Mouse (Mus musculus): Measurements from ENCODE around the gene Phyhipl. TPM values are rescaled to one million over a fixed set of nuclear protein-coding genes. Genes with fewer than 3 reads are reported as not detected.

Gene Phyhipl
- polyA plus RNA-seq, 1 experiment from 2014 or later, result 1.3 TPM

DNA sequence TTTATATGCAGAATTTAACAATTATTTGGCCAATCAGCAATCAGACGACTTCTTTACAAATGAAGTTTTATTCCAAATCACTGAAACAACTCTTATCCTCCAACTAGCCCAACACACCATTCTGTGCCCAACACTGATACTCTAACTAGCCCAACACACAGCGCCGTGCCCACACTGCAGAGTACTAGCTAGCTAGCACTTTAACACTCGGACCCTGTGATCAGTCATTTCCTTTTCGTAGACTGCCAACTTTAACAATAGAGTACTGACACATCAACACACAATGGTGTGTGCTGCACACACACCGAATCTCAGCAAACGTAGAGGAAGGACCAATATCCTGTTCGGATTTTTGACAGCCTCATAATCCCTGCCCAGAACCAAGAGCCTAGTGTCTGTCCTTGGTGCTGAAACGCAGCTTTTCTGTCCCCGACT, 57.7 kb downstream of the Phyhipl start:
- H3K4me3 ChIP-seq (ENCODE audit: control insufficient read depth in 1 of 2, insufficient read depth in 1 of 2, low read depth in 1 of 2, low read length in 2 of 2), result peak overlapping the region; percentile 64 to 70; a peak in 3 of 4 replicates
- peaks cover 0 to 11% of the 10 kb centered on the region in 2 experiments; a peak in 2 of 4 replicates for H3K4me1 ChIP-seq (ENCODE audit: control insufficient read depth in 2 of 2, insufficient read depth in 2 of 2, low read length in 2 of 2)
- 22% methylated on average over 10 of the region's 10 CpGs for WGBS
- peaks cover 39% of the 10 kb centered on the region for H3K27me3 ChIP-seq (ENCODE audit: control insufficient read depth, insufficient read depth, low read length)
- no peak for ATAC-seq (ENCODE audit: insufficient number of reproducible peaks, insufficient read depth, low FRiP score, low read depth)
- no peak overlapping the region for H3K9ac ChIP-seq (ENCODE audit: low read length)
- no peaks in the 10 kb centered on the region for H3K9me3 ChIP-seq (ENCODE audit: control insufficient read depth, low read length)
- no peak overlapping the region for H3K27ac ChIP-seq (replicated peaks in 1 of 2; ENCODE audit: control insufficient read depth in 1 of 2, insufficient read depth in 1 of 2, low read depth in 2 of 2, low read length in 2 of 2)
- H3K36me3 ChIP-seq (ENCODE audit: control insufficient read depth, insufficient read depth, low read length), result no peaks in the 10 kb centered on the region
- peak overlapping the region; percentile 99 for H3K4me2 ChIP-seq (ENCODE audit: low read length)

DNA sequence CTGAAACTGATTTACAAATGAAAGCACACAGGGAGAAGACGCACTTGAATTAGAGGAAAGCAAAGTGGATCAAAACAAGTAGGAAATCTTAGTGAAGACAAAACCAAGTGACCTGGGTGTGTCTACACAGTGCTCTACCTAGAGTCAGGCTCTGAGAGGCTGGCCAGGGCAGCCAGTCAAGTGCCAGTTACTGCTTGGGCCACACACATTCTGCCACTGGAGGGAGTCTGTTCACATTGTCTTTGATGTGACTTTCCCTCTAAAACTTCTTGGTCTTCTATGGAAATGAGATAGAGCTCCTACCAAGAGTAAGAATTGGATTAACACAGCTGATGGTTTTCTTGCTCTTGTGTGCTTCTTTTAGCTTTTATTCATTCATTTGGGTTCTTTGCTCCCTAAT, 61.8 kb downstream of the Phyhipl start:
- no peaks in the 10 kb centered on the region for H3K9me3 ChIP-seq (ENCODE audit: control insufficient read depth, low read length)
- no peaks in the 10 kb centered on the region for H3K36me3 ChIP-seq (ENCODE audit: control insufficient read depth, insufficient read depth, low read length)
- no peak overlapping the region for H3K27ac ChIP-seq (replicated peaks in 1 of 2; ENCODE audit: control insufficient read depth in 1 of 2, insufficient read depth in 1 of 2, low read depth in 2 of 2, low read length in 2 of 2)
- ATAC-seq (ENCODE audit: insufficient number of reproducible peaks, insufficient read depth, low FRiP score, low read depth), result no peak
- no peak overlapping the region for H3K9ac ChIP-seq (ENCODE audit: low read length)
- no peak overlapping the region for H3K4me3 ChIP-seq (ENCODE audit: control insufficient read depth in 1 of 2, insufficient read depth in 1 of 2, low read depth in 1 of 2, low read length in 2 of 2)
- H3K27me3 ChIP-seq (ENCODE audit: control insufficient read depth, insufficient read depth, low read length), result peaks cover 12% of the 10 kb centered on the region
- H3K4me1 ChIP-seq (ENCODE audit: control insufficient read depth in 2 of 2, insufficient read depth in 2 of 2, low read length in 2 of 2), result peaks cover 0 to 7% of the 10 kb centered on the region in 2 experiments; a peak in 1 of 4 replicates
- WGBS, result 34% methylated on average over 1 of the region's 1 CpGs
- H3K4me2 ChIP-seq (ENCODE audit: low read length), result no peak overlapping the region

DNA sequence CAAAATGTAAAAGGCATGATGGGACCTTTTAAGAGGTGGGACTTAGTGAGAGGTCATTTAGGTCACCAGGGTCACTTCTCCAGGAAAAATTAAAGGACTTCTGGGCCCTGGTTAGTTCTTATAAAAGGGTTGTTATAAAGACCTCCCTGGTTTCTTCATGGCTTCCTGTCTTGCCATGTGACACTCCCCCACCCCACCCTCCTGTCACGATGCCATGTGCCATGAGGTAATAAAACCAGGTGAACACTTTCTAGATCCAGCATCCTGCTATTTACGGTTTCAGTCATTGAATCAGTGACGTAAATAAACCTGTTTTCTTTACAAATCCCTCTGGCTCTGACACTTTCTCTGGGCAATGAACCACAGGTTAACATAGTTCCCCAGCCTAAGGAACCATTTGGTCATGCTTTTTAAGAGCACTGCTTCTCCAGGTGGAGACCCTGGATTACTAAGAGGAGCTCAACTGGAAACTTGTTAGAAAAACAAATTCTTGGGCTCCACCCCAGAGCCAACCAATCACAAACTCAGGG, 68.8 kb downstream of the Phyhipl start:
- no peaks in the 10 kb centered on the region for H3K36me3 ChIP-seq (ENCODE audit: control insufficient read depth, insufficient read depth, low read length)
- H3K9me3 ChIP-seq (ENCODE audit: control insufficient read depth, low read length), result no peaks in the 10 kb centered on the region
- WGBS, result 74% methylated on average over 3 of the region's 3 CpGs
- no peak for ATAC-seq (ENCODE audit: insufficient number of reproducible peaks, insufficient read depth, low FRiP score, low read depth)
- no peaks in the 10 kb centered on the region for H3K27me3 ChIP-seq (ENCODE audit: control insufficient read depth, insufficient read depth, low read length)
- no peaks in the 10 kb centered on the region for H3K4me1 ChIP-seq (ENCODE audit: control insufficient read depth in 2 of 2, insufficient read depth in 2 of 2, low read length in 2 of 2)
- H3K4me3 ChIP-seq (ENCODE audit: control insufficient read depth in 1 of 2, insufficient read depth in 1 of 2, low read depth in 1 of 2, low read length in 2 of 2), result no peak overlapping the region
- H3K9ac ChIP-seq (ENCODE audit: low read length), result no peak overlapping the region
- no peak overlapping the region for H3K4me2 ChIP-seq (ENCODE audit: low read length)
- no peak overlapping the region for H3K27ac ChIP-seq (replicated peaks in 1 of 2; ENCODE audit: control insufficient read depth in 1 of 2, insufficient read depth in 1 of 2, low read depth in 2 of 2, low read length in 2 of 2)

DNA sequence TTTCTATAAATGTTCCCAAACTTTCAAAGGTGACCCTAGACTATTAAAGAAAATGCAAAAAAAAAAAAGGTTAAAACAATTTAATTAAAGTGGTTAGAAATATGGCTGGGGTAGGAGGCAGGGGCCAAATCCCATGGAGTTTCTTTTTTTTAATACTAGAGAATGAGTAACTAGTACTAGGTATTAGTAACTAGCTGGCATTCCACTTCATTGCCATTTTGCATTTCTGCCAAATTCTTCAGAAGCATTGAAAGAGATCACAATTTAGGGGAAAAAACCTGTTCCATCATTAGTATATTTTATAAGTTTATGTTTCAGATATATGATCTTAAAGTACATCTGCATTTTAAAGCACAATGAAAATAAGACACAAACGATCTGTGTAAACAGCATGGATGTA, 71.6 kb downstream of the Phyhipl start:
- 73% methylated on average over 1 of the region's 1 CpGs for WGBS
- ATAC-seq (ENCODE audit: insufficient number of reproducible peaks, insufficient read depth, low FRiP score, low read depth), result no peak
- no peaks in the 10 kb centered on the region for H3K36me3 ChIP-seq (ENCODE audit: control insufficient read depth, insufficient read depth, low read length)
- no peak overlapping the region for H3K27ac ChIP-seq (replicated peaks in 1 of 2; ENCODE audit: control insufficient read depth in 1 of 2, insufficient read depth in 1 of 2, low read depth in 2 of 2, low read length in 2 of 2)
- H3K9ac ChIP-seq (ENCODE audit: low read length), result no peak overlapping the region
- H3K9me3 ChIP-seq (ENCODE audit: control insufficient read depth, low read length), result no peaks in the 10 kb centered on the region
- H3K4me1 ChIP-seq (ENCODE audit: control insufficient read depth in 2 of 2, insufficient read depth in 2 of 2, low read length in 2 of 2), result no peaks in the 10 kb centered on the region
- H3K4me2 ChIP-seq (ENCODE audit: low read length), result no peak overlapping the region
- no peaks in the 10 kb centered on the region for H3K27me3 ChIP-seq (ENCODE audit: control insufficient read depth, insufficient read depth, low read length)
- H3K4me3 ChIP-seq (ENCODE audit: control insufficient read depth in 1 of 2, insufficient read depth in 1 of 2, low read depth in 1 of 2, low read length in 2 of 2), result no peak overlapping the region

DNA sequence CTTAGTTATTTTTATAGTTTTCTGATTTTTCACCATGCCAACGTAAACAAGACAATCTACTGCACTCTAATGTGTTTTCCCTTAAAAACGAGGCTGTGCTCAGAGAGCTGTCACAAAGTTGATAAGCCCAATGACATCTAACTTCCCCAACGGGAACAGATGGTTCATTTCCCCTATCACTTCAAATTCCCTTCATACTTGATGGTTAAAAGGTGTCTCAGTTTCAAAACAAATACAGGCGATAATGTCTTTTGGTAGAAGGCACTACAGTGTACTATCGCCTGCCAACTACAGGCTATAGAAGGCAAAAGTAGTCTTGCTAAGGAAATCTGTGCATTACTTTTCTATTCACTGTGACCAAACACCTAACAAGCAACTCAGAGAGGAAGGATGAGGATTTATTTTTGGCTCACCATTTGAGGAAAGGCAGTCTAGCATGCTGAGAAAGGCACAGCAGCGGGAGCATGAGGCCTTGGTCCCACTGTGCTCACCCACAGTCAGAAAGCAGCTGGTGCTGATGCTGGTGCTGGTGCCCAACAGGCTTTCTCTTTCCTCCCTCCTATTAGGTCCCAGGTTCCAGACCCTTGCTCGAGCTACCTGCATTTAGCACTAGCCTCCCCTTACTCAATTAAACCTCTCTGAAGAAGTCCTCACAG, 74.1 kb downstream of the Phyhipl start:
- WGBS, result 22% methylated on average over 7 of the region's 7 CpGs
- Histone ChIP-seq H3K9ac (ENCODE audit: low read length) (no peak overlapping the region), H3K9me3 (ENCODE audit: control insufficient read depth, low read length) (no peaks in the 10 kb centered on the region), H3K27me3 (ENCODE audit: control insufficient read depth, insufficient read depth, low read length) (no peaks in the 10 kb centered on the region), H3K4me1 (ENCODE audit: control insufficient read depth in 2 of 2, insufficient read depth in 2 of 2, low read length in 2 of 2) (no peaks in the 10 kb centered on the region), H3K36me3 (ENCODE audit: control insufficient read depth, insufficient read depth, low read length) (no peaks in the 10 kb centered on the region), H3K4me2 (ENCODE audit: low read length) (no peak overlapping the region), H3K4me3 (ENCODE audit: control insufficient read depth in 1 of 2, insufficient read depth in 1 of 2, low read depth in 1 of 2, low read length in 2 of 2) (no peak overlapping the region), H3K27ac (replicated peaks in 1 of 2; ENCODE audit: control insufficient read depth in 1 of 2, insufficient read depth in 1 of 2, low read depth in 2 of 2, low read length in 2 of 2) (no peak overlapping the region)
- no peak for ATAC-seq (ENCODE audit: insufficient number of reproducible peaks, insufficient read depth, low FRiP score, low read depth)

DNA sequence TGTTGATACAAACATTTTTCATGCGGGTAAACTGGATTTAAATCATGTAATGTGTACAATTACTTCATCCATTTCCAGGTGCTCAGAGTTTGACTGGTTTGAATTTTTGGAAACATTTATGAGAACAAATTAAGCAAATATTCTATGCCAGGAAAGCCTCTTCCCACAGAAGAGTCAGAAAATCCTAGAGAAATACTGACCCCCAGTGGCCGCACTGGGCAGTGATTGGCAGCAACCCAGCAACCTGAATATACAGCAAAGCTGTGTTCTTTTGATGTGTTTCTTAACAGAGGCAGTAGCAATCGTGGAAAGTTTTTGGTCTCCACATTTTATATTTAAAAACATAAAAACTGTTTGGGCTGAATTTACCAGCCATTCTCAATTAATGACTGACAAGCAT, 92.1 kb downstream of the Phyhipl start:
- no peak for ATAC-seq (ENCODE audit: insufficient number of reproducible peaks, insufficient read depth, low FRiP score, low read depth)
- Histone ChIP-seq H3K4me3 (ENCODE audit: control insufficient read depth in 1 of 2, insufficient read depth in 1 of 2, low read depth in 1 of 2, low read length in 2 of 2) (no peak overlapping the region), H3K36me3 (ENCODE audit: control insufficient read depth, insufficient read depth, low read length) (0 out of 2 replicates have a peak, but pooled peaks cover 4% of the 10 kb centered on the region), H3K9ac (ENCODE audit: low read length) (no peak overlapping the region), H3K9me3 (ENCODE audit: control insufficient read depth, low read length) (no peaks in the 10 kb centered on the region), H3K27me3 (ENCODE audit: control insufficient read depth, insufficient read depth, low read length) (no peaks in the 10 kb centered on the region), H3K4me1 (ENCODE audit: control insufficient read depth in 2 of 2, insufficient read depth in 2 of 2, low read length in 2 of 2) (no peaks in the 10 kb centered on the region), H3K4me2 (ENCODE audit: low read length) (no peak overlapping the region), H3K27ac (replicated peaks in 1 of 2; ENCODE audit: control insufficient read depth in 1 of 2, insufficient read depth in 1 of 2, low read depth in 2 of 2, low read length in 2 of 2) (no peak overlapping the region)
- WGBS, result 23% methylated on average over 3 of the region's 3 CpGs

DNA sequence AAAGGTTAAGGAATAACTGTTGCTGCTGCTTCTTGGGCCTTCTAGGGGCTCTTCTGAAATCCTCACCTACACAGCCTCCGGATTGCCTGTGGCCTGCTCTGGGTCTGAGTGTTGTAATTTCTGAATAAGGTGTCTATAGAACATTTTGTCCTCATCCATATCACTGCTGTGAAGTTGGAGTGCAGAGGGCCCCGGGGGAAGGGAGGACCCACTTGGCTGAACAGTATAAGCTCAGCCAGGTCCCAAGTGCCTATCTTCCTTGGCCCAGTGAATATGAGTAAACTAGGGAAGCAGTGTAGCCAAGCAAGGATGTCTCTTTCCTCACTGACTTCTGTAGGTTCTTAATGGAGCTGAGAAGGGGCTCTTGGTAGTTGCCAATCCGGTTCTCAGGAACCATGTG, 103.2 kb downstream of the Phyhipl start:
- no peaks in the 10 kb centered on the region for H3K27me3 ChIP-seq (ENCODE audit: control insufficient read depth, insufficient read depth, low read length)
- H3K4me2 ChIP-seq (ENCODE audit: low read length), result no peak overlapping the region
- H3K9me3 ChIP-seq (ENCODE audit: control insufficient read depth, low read length), result no peaks in the 10 kb centered on the region
- H3K9ac ChIP-seq (ENCODE audit: low read length), result no peak overlapping the region
- H3K36me3 ChIP-seq (ENCODE audit: control insufficient read depth, insufficient read depth, low read length), result peaks cover 19% of the 10 kb centered on the region; the same call in 1 of the 2 replicates
- H3K4me1 ChIP-seq (ENCODE audit: control insufficient read depth in 2 of 2, insufficient read depth in 2 of 2, low read length in 2 of 2), result peaks cover 0 to 4% of the 10 kb centered on the region in 2 experiments; a peak in 1 of 4 replicates
- H3K27ac ChIP-seq (replicated peaks in 1 of 2; ENCODE audit: control insufficient read depth in 1 of 2, insufficient read depth in 1 of 2, low read depth in 2 of 2, low read length in 2 of 2), result no peak overlapping the region
- no peak for ATAC-seq (ENCODE audit: insufficient number of reproducible peaks, insufficient read depth, low FRiP score, low read depth)
- WGBS, result 89% methylated on average over 3 of the region's 3 CpGs
- H3K4me3 ChIP-seq (ENCODE audit: control insufficient read depth in 1 of 2, insufficient read depth in 1 of 2, low read depth in 1 of 2, low read length in 2 of 2), result no peak overlapping the region

DNA sequence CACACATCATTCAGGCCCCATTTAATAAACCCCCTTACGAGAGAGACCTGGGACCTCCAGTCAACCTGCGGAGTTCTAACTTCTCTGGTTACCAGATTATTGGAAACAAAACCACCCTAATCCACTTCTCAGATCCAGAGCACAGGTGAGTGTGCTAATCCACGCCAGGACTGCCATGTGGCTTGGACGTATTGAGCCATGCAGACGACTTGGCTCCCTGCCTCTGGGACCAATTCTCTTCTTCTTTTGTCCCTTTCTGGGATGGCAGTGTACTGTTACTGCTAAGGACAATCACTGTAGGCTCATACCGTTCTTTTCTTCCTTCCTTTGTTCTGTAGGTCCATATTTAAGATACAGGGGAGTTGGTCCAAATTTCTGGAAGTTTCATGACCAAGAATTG, 112.9 kb downstream of the Phyhipl start:
- Histone ChIP-seq H3K4me2 (ENCODE audit: low read length) (no peak overlapping the region), H3K36me3 (ENCODE audit: control insufficient read depth, insufficient read depth, low read length) (peaks cover 13% of the 10 kb centered on the region), H3K27ac (replicated peaks in 1 of 2; ENCODE audit: control insufficient read depth in 1 of 2, insufficient read depth in 1 of 2, low read depth in 2 of 2, low read length in 2 of 2) (no peak overlapping the region), H3K9ac (ENCODE audit: low read length) (no peak overlapping the region), H3K9me3 (ENCODE audit: control insufficient read depth, low read length) (no peaks in the 10 kb centered on the region), H3K4me1 (ENCODE audit: control insufficient read depth in 2 of 2, insufficient read depth in 2 of 2, low read length in 2 of 2) (no peaks in the 10 kb centered on the region), H3K4me3 (ENCODE audit: control insufficient read depth in 1 of 2, insufficient read depth in 1 of 2, low read depth in 1 of 2, low read length in 2 of 2) (no peak overlapping the region), H3K27me3 (ENCODE audit: control insufficient read depth, insufficient read depth, low read length) (no peaks in the 10 kb centered on the region)
- 83% methylated on average over 6 of the region's 6 CpGs for WGBS
- ATAC-seq (ENCODE audit: insufficient number of reproducible peaks, insufficient read depth, low FRiP score, low read depth), result no peak
